Mouse (Mus musculus) thymus, postnatal 25 days (tissue): ENCODE data around the gene Fam110a.

Experiments used
- DNase-seq: peaks from one replicate; pipeline ENCODE4 v3.0.0; 2022

The Fam110a gene

DNA sequence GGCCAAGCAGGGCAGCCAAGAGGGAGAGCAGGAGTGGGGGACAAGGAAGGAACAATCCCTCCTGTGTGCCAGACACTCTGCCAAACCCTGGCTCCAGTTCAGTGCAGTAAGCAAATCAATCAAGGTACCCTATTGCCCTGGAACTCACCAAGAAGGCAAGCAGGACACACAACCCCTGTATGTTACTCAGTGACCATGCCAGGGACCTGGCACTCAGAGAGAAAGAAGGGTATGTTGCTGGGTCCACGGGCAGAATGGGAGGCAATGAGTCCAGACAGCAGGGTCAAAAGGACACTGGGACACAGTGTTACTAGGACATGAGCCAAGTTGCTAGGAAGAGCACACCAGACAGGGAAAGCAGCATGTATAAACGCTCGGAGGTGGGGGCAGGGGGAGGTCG lies 54.3 kb downstream of the Fam110a start:
- DNase-seq = no peak

DNA sequence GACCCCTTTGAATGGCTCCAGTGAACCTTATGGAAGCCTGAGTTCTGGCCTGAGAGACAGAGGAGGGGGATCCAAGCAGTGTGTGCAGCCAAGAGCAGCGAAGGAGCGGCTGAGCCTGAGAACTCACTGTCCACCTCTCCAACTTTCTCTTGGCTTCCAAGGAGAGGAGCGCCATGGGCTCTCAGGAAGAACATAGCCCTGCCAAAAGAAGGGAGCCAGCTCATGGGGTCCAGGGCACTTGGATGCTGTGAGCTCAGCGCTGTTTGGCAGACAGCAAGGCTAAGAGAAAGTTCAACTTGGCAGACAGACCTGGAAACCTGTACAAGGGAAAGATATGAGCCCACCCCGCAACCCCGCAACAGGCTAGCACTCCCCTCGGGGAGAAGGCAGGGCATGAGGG lies 55.7 kb downstream of the Fam110a start:
- no peak for DNase-seq

DNA sequence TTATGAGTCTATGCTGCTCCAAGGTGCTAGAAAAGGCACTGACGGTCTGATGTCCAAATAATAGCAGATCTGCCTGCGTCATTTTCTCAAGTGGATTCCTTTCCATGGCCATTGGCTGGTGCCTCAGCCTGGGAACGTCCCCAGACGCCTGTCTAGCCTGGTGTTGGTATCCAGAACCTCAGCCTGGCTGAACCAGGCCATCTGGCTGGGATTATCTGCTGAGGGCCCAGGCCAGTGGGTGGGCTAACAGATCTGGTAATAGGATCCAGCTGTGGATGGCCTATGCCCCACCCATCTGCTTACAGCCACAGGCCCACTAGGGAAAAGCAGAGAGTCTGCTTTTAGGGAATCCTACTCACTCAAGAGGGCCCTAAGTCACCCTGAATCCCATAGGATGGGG lies 58.4 kb downstream of the Fam110a start:
- DNase-seq = no peak

DNA sequence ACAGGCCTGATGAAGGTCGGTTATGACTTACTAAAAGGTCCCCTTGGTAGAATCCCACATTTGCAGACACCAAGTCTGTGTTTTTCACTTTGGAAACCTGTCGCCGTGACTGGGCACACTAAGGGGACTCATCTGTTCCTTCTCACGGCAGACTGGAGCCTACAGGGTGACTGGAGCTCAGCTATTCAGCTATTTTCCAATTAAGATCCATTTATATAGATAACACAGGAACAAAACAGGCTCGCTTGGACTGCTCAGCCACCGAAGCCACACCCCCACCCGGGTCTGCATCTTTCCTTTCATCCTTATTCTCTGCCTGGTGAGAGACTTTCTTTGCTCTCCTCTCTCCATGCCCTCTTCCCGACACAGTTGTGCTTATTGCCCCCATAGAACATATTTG lies 59.0 kb downstream of the Fam110a start:
- no peak for DNase-seq
